26 mouse cellular contexts compared by ENCODE assay signal in the genomic region with DNA sequence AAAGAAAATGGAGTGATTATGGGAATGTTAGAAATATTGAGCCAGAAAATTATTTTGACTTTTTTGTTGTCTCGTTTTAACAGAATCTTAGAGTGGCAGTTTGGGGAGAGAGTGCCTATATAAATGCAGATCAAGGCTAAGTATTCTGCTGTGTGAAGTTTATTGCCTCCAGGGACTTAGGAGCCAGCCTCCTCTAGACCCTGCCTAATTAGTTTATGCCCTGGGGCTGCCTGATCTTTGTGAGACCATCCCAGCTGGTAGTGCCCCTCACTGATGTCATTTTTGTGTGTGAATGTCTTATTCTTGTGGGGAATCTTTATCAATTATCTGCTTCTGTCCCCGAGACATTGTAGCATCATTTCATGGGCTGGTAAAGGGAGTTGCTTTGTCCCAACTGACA.
A peak's percentile ranks its signal among the peaks of the same experiment; 100 is the strongest.
DNase-seq lines count a peak whose midpoint lies in the region; ATAC-seq and TF ChIP-seq lines count a peak whose summit lies in the region.
"Had no signal": no experiment of that assay in that cellular context is flagged by ENCODE, and none has a peak within 500 bp of the region (broad histone marks: within the 10 kb centered on the region; RNA-seq: fewer than 3 reads in every experiment).

No protein-coding gene starts in this region.

- no peak for ATAC-seq in hindbrain, embryonic 16.5 days
- ATAC-seq: activated CD4-positive, CD25-positive, alpha-beta regulatory T cell, adult 4 months; intestine, postnatal 0 days had no signal

- H3K9ac ChIP-seq in hindbrain, embryonic 16.5 days (ENCODE audit: low read depth, low read length): no peak overlapping the region
- H3K9ac ChIP-seq: heart, embryonic 13.5 days; kidney, embryonic 15.5 days; liver, embryonic 15.5 days; midbrain, embryonic 12.5 days had no signal

- H3K4me2 ChIP-seq in hindbrain, embryonic 16.5 days (ENCODE audit: low read length): no peak overlapping the region
- H3K4me2 ChIP-seq: heart, embryonic 13.5 days; kidney, embryonic 15.5 days; liver, embryonic 15.5 days; midbrain, embryonic 12.5 days had no signal

- no peaks in the 10 kb centered on the region for H3K27me3 ChIP-seq in hindbrain, embryonic 10.5 days (ENCODE audit: insufficient read depth, poor library complexity, severe bottlenecking)
- H3K27me3 ChIP-seq in hindbrain, embryonic 16.5 days (replicated peaks; ENCODE audit: control insufficient read depth, insufficient read depth, low read length): no peaks in the 10 kb centered on the region
- H3K27me3 ChIP-seq in kidney, adult 2 months (replicated peaks; ENCODE audit: control insufficient read depth, insufficient read depth, low read length): no peaks in the 10 kb centered on the region; the same call in 1 of the 2 replicates
- H3K27me3 ChIP-seq: heart, embryonic 13.5 days; kidney, embryonic 15.5 days; liver, embryonic 15.5 days; midbrain, embryonic 12.5 days had no signal

- WGBS in hindbrain, embryonic 10.5 days: 46% methylated on average over 2 of the region's 2 CpGs
- WGBS in hindbrain, embryonic 16.5 days: 31% methylated on average over 2 of the region's 2 CpGs
- WGBS in kidney, adult 2 months: 47% methylated on average over 2 of the region's 2 CpGs

- no peaks in the 10 kb centered on the region for H3K36me3 ChIP-seq in hindbrain, embryonic 10.5 days
- H3K36me3 ChIP-seq in hindbrain, embryonic 16.5 days (ENCODE audit: control insufficient read depth, insufficient read depth, low read length): no peaks in the 10 kb centered on the region
- no peaks in the 10 kb centered on the region for H3K36me3 ChIP-seq in kidney, adult 2 months (ENCODE audit: control insufficient read depth, insufficient read depth, low read length)
- H3K36me3 ChIP-seq: embryonic facial prominence, embryonic 10.5 days; heart, embryonic 13.5 days; kidney, embryonic 15.5 days; liver, embryonic 15.5 days; midbrain, embryonic 12.5 days had no signal

- H3K4me1 ChIP-seq in hindbrain, embryonic 10.5 days (replicated peaks): peaks cover 32% of the 10 kb centered on the region
- H3K4me1 ChIP-seq in hindbrain, embryonic 16.5 days (ENCODE audit: control insufficient read depth, insufficient read depth, low read depth, low read length): peaks cover 28% of the 10 kb centered on the region
- H3K4me1 ChIP-seq in kidney, adult 2 months (ENCODE audit: control insufficient read depth, insufficient read depth, low read length): no peaks in the 10 kb centered on the region
- H3K4me1 ChIP-seq: kidney, embryonic 15.5 days; liver, embryonic 15.5 days had no signal

- no peak for TF ChIP-seq POLR2A in kidney, adult 2 months (IDR thresholded peaks at IDR 0.05; ENCODE audit: low read depth, low read length)

- H3K4me3 ChIP-seq in hindbrain, embryonic 10.5 days: no peak overlapping the region
- no peak overlapping the region for H3K4me3 ChIP-seq in hindbrain, embryonic 16.5 days (ENCODE audit: low read length)
- no peak overlapping the region for H3K4me3 ChIP-seq in kidney, adult 2 months (ENCODE audit: insufficient read depth, low read depth, low read length)
- H3K4me3 ChIP-seq: embryonic facial prominence, embryonic 10.5 days; heart, embryonic 13.5 days; kidney, embryonic 15.5 days; liver, embryonic 15.5 days; midbrain, embryonic 12.5 days had no signal

- no peak for TF ChIP-seq CTCF in kidney, adult 2 months (conservative IDR thresholded peaks at IDR 0.05; ENCODE audit: insufficient read depth, insufficient read length, low read depth, low read length)

- no peak overlapping the region for H3K27ac ChIP-seq in hindbrain, embryonic 10.5 days
- H3K27ac ChIP-seq in hindbrain, embryonic 16.5 days (ENCODE audit: low read depth, low read length): no peak overlapping the region
- H3K27ac ChIP-seq in kidney, adult 2 months (ENCODE audit: insufficient read depth, low read depth, low read length): no peak overlapping the region
- H3K27ac ChIP-seq: embryonic facial prominence, embryonic 10.5 days; heart, embryonic 13.5 days; kidney, embryonic 15.5 days; liver, embryonic 15.5 days; midbrain, embryonic 12.5 days had no signal

- peak; percentile 27 for DNase-seq in hindbrain, embryonic 10.5 days (ENCODE audit: low spot score)
- peak; percentile 21 for DNase-seq in forelimb bud, embryonic 11.5 days (ENCODE audit: low read depth, low spot score)
- peak; percentile 54 for DNase-seq in mesoderm, embryonic 11.5 days (ENCODE audit: low read depth, low spot score)
- DNase-seq in retina, embryonic 14.5 days (ENCODE audit: low spot score): peak; percentile 51
- no peak for DNase-seq in kidney, adult 2 months
- no peak for DNase-seq in gastrocnemius, adult 18-20 months (ENCODE audit: low spot score)
- no peak for DNase-seq in lung, adult 18-20 months
- DNase-seq: adrenal gland, postnatal 10 days; B cell, adult 2 months; cerebellum, adult 2 months; cerebellum, postnatal 25 days; heart, postnatal 14 days; kidney, postnatal 36 days; left cerebral cortex, postnatal 4 days; liver; lung, postnatal 4 days; right cerebral cortex, postnatal 14 days; spleen, adult 18-20 months had no signal

- no peaks in the 10 kb centered on the region for H3K9me3 ChIP-seq in hindbrain, embryonic 10.5 days
- no peaks in the 10 kb centered on the region for H3K9me3 ChIP-seq in hindbrain, embryonic 16.5 days (ENCODE audit: control insufficient read depth, low read length)
- H3K9me3 ChIP-seq: embryonic facial prominence, embryonic 10.5 days; heart, embryonic 13.5 days; kidney, embryonic 15.5 days; liver, embryonic 15.5 days; midbrain, embryonic 12.5 days had no signal

Comparison
In these comparisons a context has a peak if more than half of its experiments do, and no peak if none do; other contexts are left out.
1. DNase-seq: peak in hindbrain, embryonic 10.5 days (single experiment), forelimb bud, embryonic 11.5 days (single experiment), mesoderm, embryonic 11.5 days (single experiment) and retina, embryonic 14.5 days (single experiment); none in kidney, adult 2 months (single experiment), gastrocnemius, adult 18-20 months (single experiment) and lung, adult 18-20 months (0 of 2).